Mouse (Mus musculus): Measurements from ENCODE around the gene Inafm2.
A peak's percentile ranks its signal among the peaks of the same experiment; 100 is the strongest.

Inafm2 gene

GRCm38 (mm10) chr2:118759828-118760227 lies 14.3 kb downstream of the Inafm2 start:
- DNase-seq (ENCODE audit: low spot score), result peak; percentile 65

- DNase-seq (ENCODE audit: low spot score), result no peak
Observed at GRCm38 (mm10) chr2:118760311-118761025, 14.9 kb downstream of the Inafm2 start.

GRCm38 (mm10) chr2:118761358-118761757 lies 15.8 kb downstream of the Inafm2 start:
- DNase-seq (ENCODE audit: low spot score), result peak; percentile 41

- DNase-seq (ENCODE audit: low spot score), result peak; percentile 87
Observed at GRCm38 (mm10) chr2:118761906-118762783, 16.6 kb downstream of the Inafm2 start, which contains the start of gene Ccdc9b. Ccdc9b (minus strand) TSS chr2:118762661.

- DNase-seq (ENCODE audit: low spot score), result no peak
Observed at GRCm38 (mm10) chr2:118762784-118763148, 17.2 kb downstream of the Inafm2 start.

- DNase-seq (ENCODE audit: low spot score), result no peak
Observed at GRCm38 (mm10) chr2:118763469-118763868, 17.9 kb downstream of the Inafm2 start.

- peak; percentile 66 for DNase-seq (ENCODE audit: low spot score)
Observed at GRCm38 (mm10) chr2:118764094-118764831, 18.7 kb downstream of the Inafm2 start.

- DNase-seq (ENCODE audit: low spot score), result no peak
Observed at GRCm38 (mm10) chr2:118764875-118765274, 19.3 kb downstream of the Inafm2 start.

GRCm38 (mm10) chr2:118766041-118767033 lies 20.8 kb downstream of the Inafm2 start:
- DNase-seq (ENCODE audit: low spot score), result no peak

- DNase-seq (ENCODE audit: low spot score), result no peak
Observed at GRCm38 (mm10) chr2:118772158-118772874, 26.8 kb downstream of the Inafm2 start, which contains the start of gene Phgr1. Phgr1 (plus strand) TSS chr2:118772769.

GRCm38 (mm10) chr2:118774536-118774935 lies 29.0 kb downstream of the Inafm2 start:
- no peak for DNase-seq (ENCODE audit: low spot score)

- DNase-seq (ENCODE audit: low spot score), result no peak
Observed at GRCm38 (mm10) chr2:118775396-118775795, 29.8 kb downstream of the Inafm2 start.

- DNase-seq (ENCODE audit: low spot score), result peak; percentile 47
Observed at GRCm38 (mm10) chr2:118775846-118776245, 30.3 kb downstream of the Inafm2 start.

- DNase-seq (ENCODE audit: low spot score), result no peak
Observed at GRCm38 (mm10) chr2:118776295-118776694, 30.7 kb downstream of the Inafm2 start.

GRCm38 (mm10) chr2:118778418-118778817 lies 32.9 kb downstream of the Inafm2 start:
- no peak for DNase-seq (ENCODE audit: low spot score)

- DNase-seq (ENCODE audit: low spot score), result peak; percentile 79
Observed at GRCm38 (mm10) chr2:118779065-118779464, 33.5 kb downstream of the Inafm2 start.

GRCm38 (mm10) chr2:118779504-118780480 lies 34.2 kb downstream of the Inafm2 start, which contains the start of gene Disp2:
Disp2 (plus strand) TSS chr2:118779719.
- DNase-seq (ENCODE audit: low spot score), result peak; percentile 95

- peak; percentile 65 for DNase-seq (ENCODE audit: low spot score)
Observed at GRCm38 (mm10) chr2:118781115-118781514, 35.6 kb downstream of the Inafm2 start.

GRCm38 (mm10) chr2:118782303-118782702 lies 36.7 kb downstream of the Inafm2 start:
- DNase-seq (ENCODE audit: low spot score), result peak; percentile 44

Data from MN1 (cell line).